Mouse (Mus musculus) lung, adult 10 weeks (tissue): ENCODE data around the gene AW209491. TPM values are rescaled to one million over a fixed set of nuclear protein-coding genes. Genes with fewer than 3 reads are reported as not detected.

ENCODE experiments used
- polyA plus RNA-seq: library from polyadenylated mRNA; stranded (reverse); fragments of 350-450 nt; fragmentation: Illumina TruSeq; extraction: RNeasy Lipid Tissue Mini Kit (QIAGEN cat#74804); gene quantifications from one replicate; pipeline ENCODE4 v1.2.3, GENCODE M21; 2014; ENCODE audit warnings: low read depth, low replicate concordance; ENCODE audit not compliant: insufficient read depth

AW209491 gene
- polyA plus RNA-seq = 10.3 TPM

GRCm38 (mm10) chr13:14629726-14630641, at the start of gene AW209491:
Gene AW209491, plus strand, starts transcription at chr13:14630154.

GRCm38 (mm10) chr13:14612926-14613529, 16.9 kb upstream of the AW209491 start, which contains the start of the genes Mrpl32 and Psma2:
Gene Mrpl32, minus strand, starts transcription at chr13:14613165.
Gene Psma2, plus strand, starts transcription at chr13:14613240.

Other genes starting within 250 kb of the AW209491 start
- gene Hecw1, start 106.9 kb upstream of the AW209491 start, polyA plus RNA-seq = not detected
- 39.4 TPM for gene Mrpl32, start 17.0 kb upstream of the AW209491 start, polyA plus RNA-seq
- gene Psma2, start 16.9 kb upstream of the AW209491 start, polyA plus RNA-seq = 100 TPM